Mouse (Mus musculus): ENCODE results near the gene Styxl1. TPM values are rescaled to one million over a fixed set of nuclear protein-coding genes. Genes with fewer than 3 reads are reported as not detected.

Gene Styxl1
- 1.6 TPM for polyA plus RNA-seq (2017; shearing (Covaris generic))

DNA sequence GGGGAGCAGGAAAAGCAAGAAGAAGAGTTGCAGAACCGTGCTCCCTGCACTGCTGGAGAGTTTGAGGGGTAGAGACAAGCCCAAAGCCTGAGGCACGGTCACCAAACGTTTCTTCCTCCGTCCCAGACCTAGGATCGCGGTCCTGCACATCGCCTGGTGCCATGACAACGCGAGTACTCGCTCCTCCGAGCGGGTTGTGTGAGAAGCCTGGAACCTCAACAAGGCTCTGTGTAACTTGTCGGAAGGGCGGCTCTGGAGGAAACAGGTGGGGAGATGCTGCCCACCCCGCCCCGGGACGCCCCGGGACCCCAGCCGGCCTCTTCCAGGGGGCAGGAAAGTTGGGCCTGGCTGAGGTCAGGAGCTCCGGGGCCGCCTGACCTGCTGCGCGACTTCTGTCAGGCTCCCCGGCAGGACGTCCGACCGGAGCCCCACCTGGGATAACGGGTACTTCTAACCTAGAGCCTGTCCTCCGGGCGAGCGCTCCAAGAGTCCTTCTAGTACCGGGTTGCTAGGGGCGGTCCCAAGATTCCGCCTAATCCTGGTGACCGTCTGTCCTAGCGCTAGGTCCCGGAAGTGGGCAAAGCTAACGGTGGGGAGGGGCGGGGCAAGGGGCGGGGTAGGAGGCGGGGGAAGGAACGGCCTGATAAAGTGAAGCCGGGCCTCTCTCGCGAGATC, at the start of gene Styxl1:
Gene Styxl1, minus strand, starts transcription at position 590 of the 675 bp plus-strand sequence.

GRCm38 (mm10) chr5:135806555-135807262, 28.5 kb upstream of the Styxl1 start, which contains the start of gene Srrm3:
Gene Srrm3 (plus strand): TSS chr5:135806890.

GRCm38 (mm10) chr5:135778471-135779445, 573 bp upstream of the Styxl1 start, which contains the start of gene Mdh2:
Gene Mdh2 (plus strand): TSS chr5:135778480.

DNA sequence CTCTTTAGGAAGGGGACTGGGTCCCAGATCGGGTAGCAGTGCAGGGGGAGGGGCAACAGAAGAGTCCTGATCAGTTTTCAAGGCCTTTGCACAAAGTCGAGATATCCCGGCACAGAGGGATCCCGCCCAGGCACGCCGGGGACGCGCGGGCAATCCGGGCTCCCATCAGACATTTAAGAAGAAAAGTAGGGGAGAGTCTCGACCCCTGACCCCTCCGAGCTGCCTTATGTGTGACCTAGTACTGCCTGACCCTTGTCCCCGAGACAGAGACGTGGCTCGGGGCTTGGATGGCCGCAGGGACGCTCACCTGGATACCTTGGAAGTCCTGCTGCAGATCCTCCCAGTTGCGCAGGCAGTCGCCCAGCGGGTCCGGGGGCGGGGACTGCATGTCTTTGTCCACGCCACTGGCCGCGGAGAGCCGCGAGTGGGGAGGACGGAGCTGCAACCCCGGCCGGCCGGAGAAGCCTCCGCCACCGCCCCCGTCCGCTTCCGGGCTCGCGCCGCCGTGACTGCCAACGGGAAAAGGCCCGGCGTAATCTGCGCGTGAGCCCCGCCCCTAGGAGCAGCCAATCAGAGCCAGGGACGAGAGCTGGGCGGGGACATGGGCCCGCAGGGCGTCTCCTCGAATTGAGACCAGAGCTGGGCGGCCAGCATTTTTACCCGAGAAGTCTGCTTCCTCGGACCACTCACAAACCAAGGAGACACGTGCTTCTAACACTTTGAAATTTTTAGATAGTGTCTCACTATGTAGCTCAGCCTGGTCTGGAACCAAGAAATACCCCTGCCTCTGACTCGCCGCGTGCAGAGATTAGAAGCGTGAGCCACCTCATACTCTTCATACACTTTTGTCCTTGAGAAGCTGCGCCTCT, 34.2 kb downstream of the Styxl1 start, which contains the start of gene Tmem120a:
Gene Tmem120a, minus strand, starts transcription at position 708 of the 869 bp plus-strand sequence.

Other genes starting within 250 kb of the Styxl1 start
- 5.7 TPM for gene Hip1, start 233.3 kb downstream of the Styxl1 start, polyA plus RNA-seq (2017; shearing (Covaris generic))
- not detected for gene Ccl26, start 214.8 kb downstream of the Styxl1 start, polyA plus RNA-seq (2017; shearing (Covaris generic))
- gene Ccl24, start 205.3 kb downstream of the Styxl1 start, polyA plus RNA-seq (2017; shearing (Covaris generic)): not detected
- 21.8 TPM for gene Rhbdd2, start 145.8 kb downstream of the Styxl1 start, polyA plus RNA-seq (2017; shearing (Covaris generic))
- 84.7 TPM for gene Por, start 108.4 kb downstream of the Styxl1 start, polyA plus RNA-seq (2017; shearing (Covaris generic))
- 55.8 TPM for gene Tmem120a, start 33.9 kb downstream of the Styxl1 start, polyA plus RNA-seq (2017; shearing (Covaris generic))
- gene Mdh2, start 95 bp upstream of the Styxl1 start, polyA plus RNA-seq (2017; shearing (Covaris generic)): 559 TPM
- not detected for gene Srrm3, start 28.5 kb upstream of the Styxl1 start, polyA plus RNA-seq (2017; shearing (Covaris generic))
- gene Hspb1, start 109.5 kb upstream of the Styxl1 start, polyA plus RNA-seq (2017; shearing (Covaris generic)): 0.62 TPM
- gene Ywhag, start 156.2 kb upstream of the Styxl1 start, polyA plus RNA-seq (2017; shearing (Covaris generic)): 72.4 TPM
- gene Ssc4d, start 196.1 kb upstream of the Styxl1 start, polyA plus RNA-seq (2017; shearing (Covaris generic)): 1.7 TPM
- gene Zp3, start 201.7 kb upstream of the Styxl1 start, polyA plus RNA-seq (2017; shearing (Covaris generic)): not detected
- gene Dtx2, start 216.4 kb upstream of the Styxl1 start, polyA plus RNA-seq (2017; shearing (Covaris generic)): 26.3 TPM